Mouse (Mus musculus) layer of hippocampus, adult 9-10 months (tissue): ENCODE measurements at regions not wholly inside any gene's neighbourhood (a gene's known extent, or its start where the extent isn't known, plus 50 kb on each side); places are given as distances from the start of the nearest gene placed in this dataset.

Experiments
- DNase-seq: peaks from one replicate; pipeline ENCODE4 v3.0.0; 2022; ENCODE audit warnings: low spot score

- no peak for DNase-seq
These were observed 223.4 kb upstream of the Tacr3 start for GRCm38 (mm10) chr3:134605356-134605771.

DNA sequence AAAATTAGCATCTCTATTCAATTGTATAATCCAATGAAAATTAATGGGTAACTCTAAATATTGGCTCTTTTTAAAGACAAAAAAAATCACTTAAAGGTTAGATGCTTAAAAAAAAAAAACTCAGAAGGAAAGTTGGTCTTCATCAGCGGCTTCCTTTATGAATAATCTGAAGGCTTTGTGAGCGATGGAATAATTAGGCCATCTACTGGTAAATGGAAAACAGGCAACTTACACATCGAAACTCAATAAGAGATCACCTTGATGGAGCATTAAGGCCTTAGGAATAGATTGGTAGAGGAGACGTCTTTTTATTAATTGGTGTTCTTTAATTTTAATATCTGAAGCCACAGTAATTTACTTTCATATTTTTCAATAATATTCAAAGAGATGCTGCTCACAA lies 218.6 kb upstream of the Tacr3 start:
- no peak for DNase-seq

DNA sequence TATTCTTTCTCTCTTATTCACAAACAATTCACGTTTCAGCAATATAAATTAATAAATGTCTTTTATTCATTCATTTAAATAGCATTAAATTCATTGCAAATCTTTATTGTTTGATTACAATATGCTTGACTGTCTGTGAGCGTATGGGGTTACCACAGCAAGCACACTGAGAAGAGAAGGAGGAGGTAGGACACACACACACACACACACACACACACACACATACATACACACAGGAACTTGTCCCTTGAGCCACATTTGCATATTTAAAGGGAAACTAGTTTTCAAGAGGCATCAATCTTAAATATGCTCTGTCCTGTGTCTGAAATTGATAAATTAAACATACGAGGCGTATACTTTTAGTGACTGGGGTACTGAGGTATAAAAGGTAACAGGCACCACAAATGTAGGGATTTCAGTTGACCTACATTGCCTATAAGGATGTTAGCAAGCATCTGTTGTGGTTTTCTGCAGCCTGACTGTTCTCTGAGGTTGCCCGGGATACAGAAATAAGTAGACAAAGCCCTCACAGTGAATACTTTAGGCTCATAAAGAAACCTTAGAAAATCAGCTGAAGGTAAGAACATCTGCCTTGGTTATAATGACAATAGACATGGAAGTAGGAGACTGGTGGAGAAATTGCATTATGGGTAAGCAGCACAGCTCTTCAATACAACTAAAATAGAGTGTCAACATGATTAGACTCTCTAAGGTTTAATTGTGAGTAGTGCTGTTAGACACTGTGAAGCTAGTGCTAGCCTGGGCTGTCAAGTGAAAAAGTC lies 217.1 kb upstream of the Tacr3 start:
- DNase-seq: no peak

DNA sequence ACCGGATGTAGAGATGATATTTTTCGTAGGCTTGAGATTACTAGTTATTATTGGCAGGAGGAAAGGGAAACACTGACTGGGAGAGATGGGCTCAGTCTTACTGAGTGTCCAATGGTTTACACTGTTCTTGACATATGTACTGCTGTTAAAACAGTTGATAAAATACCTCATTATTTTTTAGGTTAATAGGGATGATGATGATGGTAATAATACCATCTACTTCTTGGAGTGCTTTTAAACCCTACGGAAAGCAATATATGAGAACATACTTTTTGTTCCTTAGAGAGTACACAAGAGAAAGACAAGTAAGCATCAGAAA lies 216.6 kb upstream of the Tacr3 start:
- DNase-seq: no peak

GRCm38 (mm10) chr3:134629166-134630134 lies 199.4 kb upstream of the Tacr3 start:
- DNase-seq: peak; percentile 3

DNA sequence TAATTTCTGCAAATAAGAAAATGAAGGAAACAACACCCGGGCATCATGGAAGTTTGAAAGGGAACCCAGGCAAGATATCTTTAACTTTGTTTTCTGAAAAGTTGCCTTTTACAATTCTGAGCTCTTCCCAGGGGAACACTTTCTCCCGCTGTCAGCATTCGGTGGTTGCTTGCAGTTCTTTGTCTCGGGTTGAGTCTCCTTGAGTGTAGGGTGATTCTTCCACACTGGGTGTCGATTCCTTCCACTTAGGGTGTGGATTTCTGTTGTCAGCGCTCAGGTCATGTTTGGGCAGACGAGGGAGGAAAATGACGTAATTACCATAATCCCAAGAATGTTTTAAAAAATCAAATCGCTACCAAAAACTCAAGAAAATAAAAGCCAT lies 198.7 kb upstream of the Tacr3 start:
- DNase-seq: no peak

DNA sequence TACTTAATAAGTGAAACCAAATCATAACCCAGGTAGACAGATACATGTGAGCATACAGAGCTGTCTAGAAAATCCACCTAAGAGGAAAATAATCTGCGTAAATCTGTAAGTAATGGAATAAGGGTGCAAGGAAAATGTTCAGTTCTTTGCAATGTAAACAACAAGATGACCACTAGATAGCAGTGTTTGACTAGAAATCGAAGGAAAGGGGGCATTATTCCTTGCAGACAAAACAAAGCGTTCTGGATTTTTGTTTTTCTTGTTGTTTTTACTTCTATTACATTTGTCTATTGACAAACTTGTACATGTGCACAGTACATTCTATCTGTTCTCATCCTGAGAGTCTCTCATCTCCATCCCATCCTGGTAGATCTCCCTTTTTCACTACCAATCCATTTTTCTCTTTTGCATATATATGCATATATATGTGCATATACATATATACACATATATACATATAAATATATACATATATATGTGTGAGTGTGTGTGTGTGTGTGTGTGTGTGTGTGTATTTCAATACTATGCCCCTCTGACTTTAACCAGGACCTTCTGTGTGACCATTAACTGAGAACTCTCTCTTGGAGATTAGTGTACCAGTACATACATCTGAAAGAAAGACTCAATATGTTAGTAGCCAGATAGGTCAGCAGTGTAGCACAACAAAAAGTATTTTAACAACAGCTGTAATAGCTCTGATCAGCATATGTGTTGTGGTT lies 179.9 kb upstream of the Tacr3 start:
- peak; percentile 10 for DNase-seq

GRCm38 (mm10) chr3:134654051-134654450 lies 174.8 kb upstream of the Tacr3 start:
- peak; percentile 25 for DNase-seq

- no peak for DNase-seq
These were observed 133.9 kb upstream of the Tacr3 start for GRCm38 (mm10) chr3:134694893-134695292.

- DNase-seq: no peak
These were observed 110.2 kb upstream of the Tacr3 start for GRCm38 (mm10) chr3:134718620-134719019.

GRCm38 (mm10) chr3:134735684-134736083 lies 93.1 kb upstream of the Tacr3 start:
- DNase-seq: peak; percentile 2

DNA sequence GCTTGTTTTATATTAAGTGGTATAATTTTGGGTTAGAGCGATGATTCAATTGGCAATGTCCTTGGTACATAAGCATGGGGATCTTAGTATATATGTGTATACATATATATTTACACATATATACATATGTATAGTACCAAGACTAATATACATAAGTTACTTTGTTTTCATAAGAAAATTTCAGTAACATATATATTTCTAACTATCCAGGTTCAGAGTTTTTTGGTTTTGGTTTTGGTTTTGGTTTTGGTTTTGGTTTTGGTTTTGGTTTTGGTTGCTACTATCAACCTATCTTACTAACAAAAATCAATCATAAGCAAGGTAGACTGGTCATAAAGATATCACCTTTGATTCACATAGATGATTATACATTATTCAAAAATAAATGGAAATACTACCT lies 67.7 kb upstream of the Tacr3 start:
- no peak for DNase-seq

- no peak for DNase-seq
These were observed 65.4 kb upstream of the Tacr3 start for GRCm38 (mm10) chr3:134763264-134763936.
